Mouse (Mus musculus) inflammation-experienced regulatory T-cells, adult 16 weeks (primary cell): ENCODE data around the gene Cyp26a1. TPM values are rescaled to one million over a fixed set of nuclear protein-coding genes. Genes with fewer than 3 reads are reported as not detected.

Experiments
- polyA plus RNA-seq: library from polyadenylated mRNA; unstranded; fragments of 100-300 nt; shearing (Covaris generic); gene quantifications from one replicate; pipeline ENCODE4 v1.2.1, GENCODE M21; 2017

Gene Cyp26a1
- polyA plus RNA-seq: not detected

GRCm38 (mm10) chr19:37697651-37698272 is at the start of gene Cyp26a1:
Cyp26a1 (plus strand) TSS chr19:37697798.

GRCm38 (mm10) chr19:37685281-37685680 is 12.3 kb upstream of the Cyp26a1 start, which contains the start of gene Cyp26c1:
Cyp26c1 (plus strand) TSS chr19:37685581.

Other genes with a start within 250 kb of the Cyp26a1 start
- gene Exoc6, start 147.4 kb upstream of the Cyp26a1 start, polyA plus RNA-seq: 50.6 TPM
- gene Cyp26c1, start 12.2 kb upstream of the Cyp26a1 start, polyA plus RNA-seq: not detected